In the genomic region with DNA sequence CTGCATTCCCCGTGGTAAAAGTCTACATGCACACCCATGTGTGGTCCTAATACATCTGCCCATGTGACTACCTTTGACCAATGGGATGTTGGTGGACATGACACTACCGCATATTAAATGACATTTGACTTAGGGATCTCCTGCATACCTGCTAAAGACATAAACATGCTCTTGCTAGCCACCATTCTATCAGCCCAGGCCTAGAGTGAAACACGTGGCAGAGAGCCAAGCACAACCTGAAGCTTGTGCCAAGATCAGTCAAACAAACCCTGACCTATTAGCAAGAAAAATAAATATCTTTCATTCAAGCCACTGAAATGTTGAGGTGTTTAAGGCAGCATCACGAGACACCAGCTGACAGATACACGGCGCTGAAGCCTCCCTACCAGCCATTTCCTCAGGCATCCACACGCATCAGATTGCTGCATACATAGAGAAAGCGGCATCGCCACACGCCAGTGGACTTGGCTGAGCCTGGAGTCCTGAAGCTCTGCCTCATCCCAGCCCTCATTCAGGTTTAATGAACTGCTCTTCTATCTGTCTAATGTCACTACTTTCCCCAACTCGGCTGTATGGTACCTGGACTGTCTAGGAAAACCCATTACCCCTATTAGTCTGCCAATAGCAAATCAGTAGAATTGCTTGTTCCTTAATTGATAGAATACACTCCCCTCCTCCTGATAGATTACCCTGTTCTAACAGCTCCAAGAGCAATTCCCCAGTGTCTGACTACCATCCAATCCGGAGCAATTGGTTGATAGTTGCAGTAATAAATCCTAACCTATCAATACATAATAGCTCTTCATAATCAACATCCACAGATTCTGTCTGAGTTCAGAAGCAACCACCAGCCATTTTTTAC, we compare ENCODE assay signal across 10 mouse cellular contexts.
DNase-seq lines count a peak whose midpoint lies in the region; ATAC-seq lines count a peak whose summit lies in the region.
"Had no signal": no experiment of that assay in that cellular context is flagged by ENCODE, and none has a peak within 500 bp of the region (broad histone marks: within the 10 kb centered on the region; RNA-seq: fewer than 3 reads in every experiment).

No protein-coding gene starts in this region.

- H3K4me3 ChIP-seq in liver, embryonic 16.5 days (ENCODE audit: low read depth, low read length) = no peak overlapping the region
- H3K4me3 ChIP-seq in liver, embryonic 11.5 days (ENCODE audit: low read depth, low read length) = no peak overlapping the region
- no peak overlapping the region for H3K4me3 ChIP-seq in hindbrain, embryonic 13.5 days
- no peak overlapping the region for H3K4me3 ChIP-seq in midbrain, embryonic 14.5 days (replicated peaks; ENCODE audit: low read depth, low read length)

- intact Hi-C loops in left cerebral cortex, postnatal 36 days (cut with DNase I) = no loop called here

- H3K36me3 ChIP-seq in liver, embryonic 16.5 days (ENCODE audit: control insufficient read depth, insufficient read depth) = no peaks in the 10 kb centered on the region
- no peaks in the 10 kb centered on the region for H3K36me3 ChIP-seq in liver, embryonic 11.5 days (ENCODE audit: control insufficient read depth, insufficient read depth, low read length)
- no peaks in the 10 kb centered on the region for H3K36me3 ChIP-seq in hindbrain, embryonic 13.5 days
- H3K36me3 ChIP-seq in midbrain, embryonic 14.5 days (ENCODE audit: control insufficient read depth, insufficient read depth, low read length) = no peaks in the 10 kb centered on the region

- no peaks in the 10 kb centered on the region for H3K4me1 ChIP-seq in liver, embryonic 16.5 days (ENCODE audit: control insufficient read depth, low read depth, low read length)
- no peaks in the 10 kb centered on the region for H3K4me1 ChIP-seq in liver, embryonic 11.5 days (replicated peaks; ENCODE audit: control insufficient read depth, insufficient read depth, low read length)
- H3K4me1 ChIP-seq in hindbrain, embryonic 13.5 days (replicated peaks) = peaks cover 34% of the 10 kb centered on the region
- peaks cover 8% of the 10 kb centered on the region; the same call in 1 of the 2 replicates for H3K4me1 ChIP-seq in midbrain, embryonic 14.5 days (ENCODE audit: control insufficient read depth, insufficient read depth, low read length)

- peak; percentile 16; the same call in 1 of the 2 replicates for ATAC-seq in liver, embryonic 16.5 days (ENCODE audit: low read depth)
- no peak for ATAC-seq in liver, embryonic 11.5 days (replicated peaks; ENCODE audit: low FRiP score)
- peak; percentile 70 for ATAC-seq in hindbrain, embryonic 13.5 days (ENCODE audit: low FRiP score)
- 0 out of 2 replicates have a peak, but pooled peaks have one; percentile 32 for ATAC-seq in midbrain, embryonic 14.5 days (ENCODE audit: low FRiP score, low TSS enrichment)

- H3K27me3 ChIP-seq in liver, embryonic 16.5 days (ENCODE audit: control insufficient read depth, insufficient read depth, low read depth, low read length) = no peaks in the 10 kb centered on the region
- H3K27me3 ChIP-seq in liver, embryonic 11.5 days (replicated peaks; ENCODE audit: control insufficient read depth, insufficient read depth, low read length) = no peaks in the 10 kb centered on the region
- H3K27me3 ChIP-seq in hindbrain, embryonic 13.5 days = peaks cover 13% of the 10 kb centered on the region
- no peaks in the 10 kb centered on the region for H3K27me3 ChIP-seq in midbrain, embryonic 14.5 days (ENCODE audit: control insufficient read depth, insufficient read depth, low read length)

- H3K4me2 ChIP-seq in liver, embryonic 16.5 days (ENCODE audit: low read depth, low read length) = no peak overlapping the region
- H3K4me2 ChIP-seq in liver, embryonic 11.5 days = no peak overlapping the region
- no peak overlapping the region for H3K4me2 ChIP-seq in hindbrain, embryonic 13.5 days
- H3K4me2 ChIP-seq in midbrain, embryonic 14.5 days (ENCODE audit: low read length) = no peak overlapping the region

- H3K27ac ChIP-seq in liver, embryonic 16.5 days (ENCODE audit: low read length) = no peak overlapping the region
- no peak overlapping the region for H3K27ac ChIP-seq in liver, embryonic 11.5 days (ENCODE audit: low read depth, low read length)
- H3K27ac ChIP-seq in hindbrain, embryonic 13.5 days = 0 out of 2 replicates have a peak overlapping the region, but pooled peaks have one; percentile 10
- H3K27ac ChIP-seq in midbrain, embryonic 14.5 days (replicated peaks; ENCODE audit: low read depth, low read length) = no peak overlapping the region
- H3K27ac ChIP-seq: liver, embryonic 14.5 days had no signal

- peak; percentile 61 for DNase-seq in cerebellum, postnatal 14 days
- DNase-seq in cerebellum, adult 9-11 months = no peak
- no peak for DNase-seq in liver, embryonic 11.5 days (ENCODE audit: low spot score)
- peak; percentile 40 for DNase-seq in midbrain, embryonic 14.5 days
- no peak for DNase-seq in layer of hippocampus, postnatal 14 days (ENCODE audit: low spot score in 2 of 2)
- no peak for DNase-seq in left cerebral cortex, postnatal 36 days (ENCODE audit: low spot score in 2 of 2)
- DNase-seq: thymus, postnatal 36 days had no signal

- H3K9ac ChIP-seq in liver, embryonic 16.5 days (ENCODE audit: low read depth, low read length) = no peak overlapping the region
- no peak overlapping the region for H3K9ac ChIP-seq in liver, embryonic 11.5 days (ENCODE audit: low read depth, low read length)
- no peak overlapping the region for H3K9ac ChIP-seq in hindbrain, embryonic 13.5 days
- no peak overlapping the region for H3K9ac ChIP-seq in midbrain, embryonic 14.5 days (replicated peaks; ENCODE audit: low read length)
- H3K9ac ChIP-seq: liver, embryonic 14.5 days had no signal

- H3K9me3 ChIP-seq in liver, embryonic 16.5 days (replicated peaks; ENCODE audit: control insufficient read depth, low read length) = no peaks in the 10 kb centered on the region
- H3K9me3 ChIP-seq in liver, embryonic 11.5 days (ENCODE audit: control insufficient read depth, low read length) = no peaks in the 10 kb centered on the region
- no peaks in the 10 kb centered on the region for H3K9me3 ChIP-seq in hindbrain, embryonic 13.5 days
- no peaks in the 10 kb centered on the region for H3K9me3 ChIP-seq in midbrain, embryonic 14.5 days (ENCODE audit: control insufficient read depth, low read length)

- WGBS in liver, embryonic 16.5 days (ENCODE audit: insufficient replicate concordance) = 62% methylated on average over 12 of the region's 12 CpGs
- WGBS in liver, embryonic 11.5 days = 77% methylated on average over 12 of the region's 12 CpGs
- 74% methylated on average over 12 of the region's 12 CpGs for WGBS in hindbrain, embryonic 13.5 days
- WGBS in midbrain, embryonic 14.5 days = 77% methylated on average over 12 of the region's 12 CpGs

Comparison
In these comparisons a context has a peak if more than half of its experiments do, and no peak if none do; other contexts are left out.
1. DNase-seq: peak in cerebellum, postnatal 14 days (2 of 2) and midbrain, embryonic 14.5 days (single experiment); none in cerebellum, adult 9-11 months (single experiment), liver, embryonic 11.5 days (single experiment), layer of hippocampus, postnatal 14 days (0 of 2) and left cerebral cortex, postnatal 36 days (0 of 2).